Mouse (Mus musculus) bone marrow, adult 2 months (tissue): ENCODE measurements around the gene Wbp1.

Experiments used
- CTCF ChIP-seq: fragments of 200-500 bp; IDR thresholded peaks from 2 replicates; pipeline ENCODE4 v1.5.1; 2011; ENCODE audit warnings: low read length, control low read depth; ENCODE audit not compliant: control insufficient read depth, insufficient read depth
- POLR2A ChIP-seq: fragments of 200-500 bp; IDR thresholded peaks from 2 replicates; pipeline ENCODE4 v1.6.1; 2011; ENCODE audit warnings: low read depth, mild to moderate bottlenecking, control low read depth, low read length, borderline replicate concordance; ENCODE audit not compliant: control insufficient read depth

DNA sequence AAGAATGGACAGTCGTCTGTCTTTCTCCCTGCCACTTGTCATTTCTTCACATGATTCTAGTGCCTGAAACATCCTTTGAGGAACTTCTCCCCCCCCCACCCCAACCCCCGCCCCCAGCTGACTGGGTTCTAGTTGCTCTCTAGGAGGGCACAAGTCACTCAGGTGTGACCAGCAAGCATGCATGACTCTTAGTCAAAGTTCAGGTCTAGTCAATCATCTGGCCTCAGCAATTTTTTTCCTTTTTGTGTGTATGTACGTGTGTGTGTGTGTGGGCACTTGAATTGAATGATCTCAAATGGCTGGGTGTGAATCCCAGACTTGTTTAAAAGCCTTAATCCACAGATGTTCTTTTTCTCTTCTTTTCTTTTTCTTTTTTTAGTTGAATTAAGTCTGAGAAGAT lies 12.9 kb upstream of the Wbp1 start:
- TF ChIP-seq CTCF (no peak), POLR2A (no peak)
